Mouse (Mus musculus) MEL (cell line): ENCODE measurements at regions not wholly inside any gene's neighbourhood (a gene's known extent, or its start where the extent isn't known, plus 50 kb on each side); places are given as distances from the start of the nearest gene placed in this dataset.

Source experiments
- CHD2 ChIP-seq: IDR thresholded peaks from 2 replicates; pipeline ENCODE4 v1.6.1; 2011; ENCODE audit warnings: low read length, improper control_type of control experiment
- CTCF ChIP-seq, 3 experiments: IDR thresholded peaks in 2 of 3; conservative IDR thresholded peaks in 1 of 3; 2 replicates each; pipeline ENCODE4 v1.5.1; 2011 to 2012; ENCODE audit warnings: low read length in 3 of 3, low read depth in 2 of 3, mild to moderate bottlenecking in 2 of 3, improper control_type of control experiment in 1 of 3, inconsistent platforms in 1 of 3, mixed read lengths in 1 of 3, moderate library complexity in 1 of 3; ENCODE audit not compliant: control insufficient read depth in 1 of 3, insufficient read depth in 1 of 3, poor library complexity in 1 of 3, severe bottlenecking in 1 of 3
- EP300 ChIP-seq, 2 experiments: IDR thresholded peaks; 2 replicates each; pipeline ENCODE4 v1.6.1; 2011; ENCODE audit warnings: improper control_type of control experiment in 2 of 2, low read length in 2 of 2, low read depth in 1 of 2, mild to moderate bottlenecking in 1 of 2
- ETS1 ChIP-seq: IDR thresholded peaks from 2 replicates; pipeline ENCODE4 v1.6.1; 2012; ENCODE audit warnings: low read depth, mild to moderate bottlenecking, inconsistent platforms, low read length, improper control_type of control experiment, moderate library complexity
- JUND ChIP-seq: IDR thresholded peaks from 2 replicates; pipeline ENCODE4 v1.6.1; 2011; ENCODE audit warnings: low read depth, mild to moderate bottlenecking, improper control_type of control experiment, low read length
- MAFK ChIP-seq: IDR thresholded peaks from 2 replicates; pipeline ENCODE4 v1.6.1; 2011; ENCODE audit warnings: low read depth, mild to moderate bottlenecking, low read length, improper control_type of control experiment, borderline replicate concordance
- MAX ChIP-seq: IDR thresholded peaks from 2 replicates; pipeline ENCODE4 v1.6.1; 2011; ENCODE audit warnings: low read length, improper control_type of control experiment
- POLR2A ChIP-seq, 2 experiments: IDR thresholded peaks; 2 replicates each; pipeline ENCODE4 v1.6.1; 2011 to 2012; ENCODE audit warnings: low read length in 2 of 2, mild to moderate bottlenecking in 2 of 2, control low read depth in 1 of 2, improper control_type of control experiment in 1 of 2, low read depth in 1 of 2, moderate library complexity in 1 of 2; ENCODE audit not compliant: control insufficient read depth in 1 of 2, insufficient read depth in 1 of 2, poor library complexity in 1 of 2
- SMC3 ChIP-seq: IDR thresholded peaks from 2 replicates; pipeline ENCODE4 v1.6.1; 2011; ENCODE audit warnings: low read depth, low read length, improper control_type of control experiment
- TCF12 ChIP-seq: IDR thresholded peaks from 2 replicates; pipeline ENCODE4 v1.6.1; 2014; ENCODE audit warnings: low read depth, mild to moderate bottlenecking, inconsistent platforms, low read length, improper control_type of control experiment, moderate library complexity
- ZMIZ1 ChIP-seq: IDR thresholded peaks from 2 replicates; pipeline ENCODE4 v1.6.1; 2012; ENCODE audit warnings: low read depth, mild to moderate bottlenecking, inconsistent platforms, low read length, improper control_type of control experiment, moderate library complexity
- ZNF384 ChIP-seq: IDR thresholded peaks from 2 replicates; pipeline ENCODE4 v1.6.1; 2012; ENCODE audit warnings: low read depth, mild to moderate bottlenecking, inconsistent platforms, low read length, improper control_type of control experiment

DNA sequence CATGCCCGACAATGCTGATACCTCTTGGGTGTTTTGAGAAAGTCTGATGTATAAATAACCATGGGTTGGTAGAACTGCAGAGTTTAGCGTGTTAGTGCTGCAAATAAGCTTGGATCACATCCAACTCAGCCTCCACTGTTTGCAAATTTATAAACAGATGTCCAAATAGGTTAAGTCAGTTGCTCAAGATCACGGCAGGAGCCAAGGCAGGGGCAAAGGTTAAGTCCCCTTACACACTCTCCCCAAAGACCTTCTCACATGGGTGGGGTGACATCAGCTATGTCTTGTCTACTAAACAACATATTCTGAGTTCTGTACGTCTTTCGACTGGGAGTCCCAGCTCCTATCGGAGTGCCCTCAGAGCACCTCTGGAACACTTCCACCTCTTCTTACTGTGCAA is 261.0 kb downstream of the Foxo1 start:
- TF ChIP-seq CTCF (IDR thresholded peaks at IDR 0.05 in 2 of 3, conservative IDR thresholded peaks at IDR 0.05 in 1 of 3; ENCODE audit: control insufficient read depth in 1 of 3, insufficient read depth in 1 of 3, low read depth in 2 of 3, low read length in 3 of 3, poor library complexity in 1 of 3, severe bottlenecking in 1 of 3) (no peak), ETS1 (no peak), POLR2A (IDR thresholded peaks at IDR 0.05; ENCODE audit: control insufficient read depth in 1 of 2, insufficient read depth in 1 of 2, low read depth in 1 of 2, low read length in 2 of 2, poor library complexity in 1 of 2) (no peak), SMC3 (no peak), EP300 (IDR thresholded peaks at IDR 0.05; ENCODE audit: low read depth in 1 of 2, low read length in 2 of 2) (no peak), ZNF384 (no peak), CHD2 (no peak), TCF12 (no peak), MAX (no peak), JUND (no peak), ZMIZ1 (no peak), MAFK (no peak)
